Mouse (Mus musculus) bone marrow macrophage, adult 2 months (primary cell): ENCODE results near the gene Ankrd33b.

Source experiments
- CTCF ChIP-seq: IDR thresholded peaks from 2 replicates; pipeline ENCODE4 v1.5.1; 2012; ENCODE audit warnings: low read depth, mild to moderate bottlenecking, low read length, moderate library complexity
- POLR2A ChIP-seq: IDR thresholded peaks from 2 replicates; pipeline ENCODE4 v1.6.1; 2012; ENCODE audit warnings: mild to moderate bottlenecking, low read depth, low read length, borderline replicate concordance

DNA sequence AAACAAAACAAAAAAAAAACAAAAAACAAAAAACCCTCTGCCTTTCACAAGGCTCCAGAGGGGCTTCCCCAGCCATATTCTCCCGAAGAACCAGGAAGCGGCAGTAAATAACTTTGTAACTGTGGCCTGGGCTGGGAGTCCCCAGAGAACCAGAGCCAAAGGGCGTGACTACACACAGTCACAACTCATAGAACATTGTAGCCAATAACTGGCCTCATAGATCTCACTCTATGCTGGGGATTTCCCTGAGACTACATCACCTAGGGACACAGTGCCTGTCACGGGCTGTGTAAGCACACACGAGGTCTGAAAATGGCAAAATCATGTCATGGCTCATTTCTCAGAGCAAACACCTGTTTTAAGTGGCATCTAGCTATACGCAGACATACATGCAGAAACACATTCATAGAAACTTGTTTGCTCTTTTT is 87.9 kb downstream of the Ankrd33b start:
- TF ChIP-seq CTCF (no peak), POLR2A (no peak)
